Mouse (Mus musculus): Measurements from ENCODE around the gene Tprg. TPM values are rescaled to one million over a fixed set of nuclear protein-coding genes. Genes with fewer than 3 reads are reported as not detected.

The Tprg gene
- polyA plus RNA-seq, 1 experiment from 2014 or later, result 0.15 TPM

DNA sequence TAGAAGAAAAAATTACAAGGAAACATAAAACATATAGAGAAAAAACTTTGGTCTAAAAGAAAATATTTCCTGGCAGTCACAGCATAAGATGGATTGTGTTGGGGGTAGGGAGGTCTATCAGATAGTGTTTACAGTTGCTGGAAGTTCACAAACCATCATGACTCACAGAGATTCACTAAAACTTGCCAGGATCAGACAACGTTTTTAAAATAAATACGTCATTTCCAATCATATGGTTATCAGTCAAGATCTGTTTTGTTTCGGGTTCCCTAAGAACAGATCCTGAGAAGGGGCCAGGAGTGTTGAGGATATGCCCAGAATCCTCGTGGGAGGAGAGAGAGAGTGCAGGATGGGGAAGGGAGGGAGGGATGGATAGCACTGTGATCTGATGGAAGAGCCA lies 18.3 kb upstream of the Tprg start:
- Histone ChIP-seq H3K4me1 (no peaks in the 10 kb centered on the region), H3K4me2 (no peak overlapping the region), H3K27ac (no peak overlapping the region), H3K9ac (no peak overlapping the region), H3K36me3 (replicated peaks) (no peaks in the 10 kb centered on the region), H3K4me3 (no peak overlapping the region), H3K9me3 (no peaks in the 10 kb centered on the region), H3K27me3 (replicated peaks) (no peaks in the 10 kb centered on the region)
- no peak for ATAC-seq (replicated peaks)
- 76% methylated on average over 4 of the region's 4 CpGs for WGBS

DNA sequence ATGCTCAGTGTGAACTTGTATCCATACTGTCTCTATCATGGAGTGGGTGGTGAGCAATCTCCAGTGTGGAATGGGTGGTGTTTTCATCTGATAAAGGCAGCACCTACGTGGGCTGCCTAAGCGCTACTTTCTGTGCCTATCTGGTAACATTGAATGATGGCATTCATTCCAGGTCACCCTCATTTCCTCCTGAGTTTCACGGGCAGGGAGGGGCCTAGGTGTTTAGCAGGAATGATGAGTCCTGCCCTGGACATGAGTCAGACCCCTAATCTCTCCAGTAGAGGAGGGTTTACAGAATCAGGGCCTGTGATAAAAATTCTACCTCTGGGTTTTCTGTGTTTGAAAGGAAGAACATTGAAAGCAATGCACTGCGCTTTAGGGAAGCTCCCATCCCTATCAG lies 4.1 kb upstream of the Tprg start:
- H3K4me3 ChIP-seq, result no peak overlapping the region
- WGBS, result 91% methylated on average over 4 of the region's 4 CpGs
- H3K4me1 ChIP-seq, result no peaks in the 10 kb centered on the region
- no peak overlapping the region for H3K9ac ChIP-seq
- no peaks in the 10 kb centered on the region for H3K36me3 ChIP-seq (replicated peaks)
- no peaks in the 10 kb centered on the region for H3K27me3 ChIP-seq (replicated peaks)
- H3K27ac ChIP-seq, result no peak overlapping the region
- ATAC-seq (replicated peaks), result no peak
- no peak overlapping the region for H3K4me2 ChIP-seq
- no peaks in the 10 kb centered on the region for H3K9me3 ChIP-seq

DNA sequence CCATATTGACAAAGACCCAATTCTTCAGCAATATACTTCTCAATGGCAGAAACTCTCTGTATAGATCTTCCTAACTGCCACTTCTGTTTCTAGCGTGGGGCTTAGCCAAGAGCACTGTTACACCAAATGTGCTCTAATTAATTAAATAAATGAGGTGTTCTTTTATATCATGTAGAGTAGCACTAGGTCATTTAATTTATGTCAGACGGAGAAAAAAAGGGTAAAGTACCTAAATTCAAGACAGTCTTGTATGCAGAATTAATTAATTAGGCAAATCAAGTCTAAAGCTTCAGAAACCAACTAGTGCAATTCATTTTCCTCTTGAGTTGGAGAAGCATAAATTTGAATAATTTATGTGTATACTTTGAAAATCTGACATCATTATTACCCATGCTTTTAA lies 7.1 kb downstream of the Tprg start:
- WGBS, result 79% methylated on average over 2 of the region's 2 CpGs
- H3K9me3 ChIP-seq, result no peaks in the 10 kb centered on the region
- no peak for ATAC-seq (replicated peaks)

DNA sequence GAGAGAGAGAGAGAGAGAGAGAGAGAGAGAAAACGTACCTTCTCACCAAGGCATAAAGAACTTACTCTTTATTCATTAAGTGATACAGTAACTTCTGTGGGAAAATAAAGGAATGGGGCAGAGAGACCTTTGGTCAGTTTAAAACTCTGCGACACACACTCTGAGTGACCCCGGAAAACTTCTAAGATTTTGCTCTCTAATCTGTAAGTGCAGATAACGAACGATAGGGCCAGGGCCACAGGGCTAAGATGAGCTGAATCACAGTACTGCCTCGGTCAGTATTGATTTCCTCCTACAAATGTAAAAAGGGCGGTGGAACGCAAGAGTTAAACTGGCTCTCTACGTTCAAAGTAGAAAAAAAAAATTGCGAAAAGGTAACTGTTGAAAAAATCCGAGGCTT lies 8.9 kb downstream of the Tprg start:
- 93% methylated on average over 11 of the region's 11 CpGs for WGBS
- Histone ChIP-seq H3K9me3 (no peaks in the 10 kb centered on the region), H3K4me2 (no peak overlapping the region), H3K27ac (no peak overlapping the region), H3K36me3 (replicated peaks) (no peaks in the 10 kb centered on the region), H3K9ac (no peak overlapping the region), H3K4me1 (no peaks in the 10 kb centered on the region), H3K27me3 (replicated peaks) (no peaks in the 10 kb centered on the region), H3K4me3 (no peak overlapping the region)
- ATAC-seq (replicated peaks), result no peak

More for the DNA sequence above, 7.1 kb downstream of the Tprg start:
- H3K4me3 ChIP-seq, result no peak overlapping the region
- no peak overlapping the region for H3K4me2 ChIP-seq
- no peaks in the 10 kb centered on the region for H3K36me3 ChIP-seq (replicated peaks)
- no peak overlapping the region for H3K9ac ChIP-seq
- no peaks in the 10 kb centered on the region for H3K4me1 ChIP-seq
- no peaks in the 10 kb centered on the region for H3K27me3 ChIP-seq (replicated peaks)
- H3K27ac ChIP-seq, result no peak overlapping the region

- Histone ChIP-seq H3K4me3 (no peak overlapping the region), H3K9me3 (no peaks in the 10 kb centered on the region), H3K36me3 (replicated peaks) (no peaks in the 10 kb centered on the region), H3K4me1 (no peaks in the 10 kb centered on the region), H3K4me2 (no peak overlapping the region), H3K27me3 (replicated peaks) (no peaks in the 10 kb centered on the region), H3K27ac (no peak overlapping the region), H3K9ac (no peak overlapping the region)
- 87% methylated on average over 5 of the region's 5 CpGs for WGBS
- ATAC-seq (replicated peaks), result no peak
Observed at GRCm38 (mm10) chr16:25296746-25297145, 10.1 kb downstream of the Tprg start.

DNA sequence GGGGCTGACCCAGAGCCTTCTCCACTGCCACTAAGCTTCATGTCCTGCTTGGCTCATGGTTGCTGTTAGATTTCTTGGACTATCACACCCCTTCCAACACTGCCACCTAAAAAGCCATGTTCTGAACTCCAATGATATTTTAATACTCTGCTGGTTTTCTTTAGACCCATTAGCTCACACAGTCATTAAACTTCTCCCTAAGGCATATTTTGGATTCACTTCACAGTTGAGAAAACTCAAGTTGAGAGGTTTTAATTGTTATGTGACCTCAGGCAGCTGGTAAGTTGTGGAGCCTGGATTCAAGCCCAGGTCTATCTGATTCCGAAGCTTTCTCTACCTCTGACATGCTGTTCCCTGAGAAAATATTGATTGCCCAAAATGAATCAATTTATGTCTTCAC lies 11.6 kb downstream of the Tprg start:
- Histone ChIP-seq H3K9ac (no peak overlapping the region), H3K9me3 (no peaks in the 10 kb centered on the region), H3K27me3 (replicated peaks) (no peaks in the 10 kb centered on the region), H3K36me3 (replicated peaks) (no peaks in the 10 kb centered on the region), H3K4me1 (no peaks in the 10 kb centered on the region), H3K4me2 (no peak overlapping the region), H3K4me3 (no peak overlapping the region), H3K27ac (no peak overlapping the region)
- WGBS, result 84% methylated on average over 1 of the region's 1 CpGs
- no peak for ATAC-seq (replicated peaks)

DNA sequence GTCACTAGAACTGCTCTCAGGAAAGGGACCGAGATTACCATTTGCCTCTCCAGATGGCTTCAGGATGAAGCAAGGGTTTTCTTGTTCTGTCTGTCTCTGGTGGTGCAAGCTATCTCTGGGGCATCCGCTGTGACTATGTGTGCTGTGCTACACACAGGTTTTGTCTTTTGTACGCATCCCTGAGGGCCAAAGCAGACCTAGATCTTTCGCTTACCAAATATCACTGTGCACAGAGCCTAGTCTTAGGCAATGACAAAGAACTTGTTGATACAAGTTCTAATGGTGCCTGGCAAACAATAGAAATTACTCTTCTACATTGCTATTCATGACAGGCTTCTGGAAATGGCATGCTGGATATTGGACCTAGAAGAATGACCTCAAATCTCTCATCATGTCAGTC lies 16.0 kb downstream of the Tprg start:
- no peak for ATAC-seq (replicated peaks)
- no peak overlapping the region for H3K27ac ChIP-seq
- H3K9me3 ChIP-seq, result no peaks in the 10 kb centered on the region
- no peaks in the 10 kb centered on the region for H3K36me3 ChIP-seq (replicated peaks)
- H3K4me1 ChIP-seq, result no peaks in the 10 kb centered on the region
- no peak overlapping the region for H3K4me3 ChIP-seq
- no peaks in the 10 kb centered on the region for H3K27me3 ChIP-seq (replicated peaks)
- no peak overlapping the region for H3K4me2 ChIP-seq
- WGBS, result 96% methylated on average over 4 of the region's 4 CpGs
- H3K9ac ChIP-seq, result no peak overlapping the region

DNA sequence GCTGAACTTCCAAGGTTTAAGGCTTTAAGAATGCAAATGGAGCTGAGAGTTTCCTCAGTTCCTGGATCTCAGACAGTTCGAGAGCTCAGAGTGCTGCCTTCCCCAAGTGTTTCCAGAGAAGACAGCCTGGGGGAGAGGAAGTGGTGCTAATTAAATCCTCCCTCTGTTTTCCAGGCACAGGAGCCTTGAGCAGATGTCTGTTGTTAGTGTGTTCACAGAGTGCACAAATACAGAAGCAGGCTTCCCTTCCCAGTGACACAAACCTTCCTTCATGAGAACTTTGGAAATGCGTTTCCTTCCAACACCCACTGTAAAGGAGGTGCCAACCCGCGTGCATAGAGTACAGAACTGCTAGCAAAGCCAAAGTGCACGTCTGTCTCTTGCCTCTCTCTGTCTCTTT lies 27.4 kb downstream of the Tprg start:
- ATAC-seq (replicated peaks), result no peak
- WGBS, result 80% methylated on average over 5 of the region's 5 CpGs
- Histone ChIP-seq H3K27ac (no peak overlapping the region), H3K9ac (no peak overlapping the region), H3K27me3 (replicated peaks) (no peaks in the 10 kb centered on the region), H3K9me3 (no peaks in the 10 kb centered on the region), H3K36me3 (replicated peaks) (no peaks in the 10 kb centered on the region), H3K4me1 (no peaks in the 10 kb centered on the region), H3K4me3 (no peak overlapping the region), H3K4me2 (no peak overlapping the region)

DNA sequence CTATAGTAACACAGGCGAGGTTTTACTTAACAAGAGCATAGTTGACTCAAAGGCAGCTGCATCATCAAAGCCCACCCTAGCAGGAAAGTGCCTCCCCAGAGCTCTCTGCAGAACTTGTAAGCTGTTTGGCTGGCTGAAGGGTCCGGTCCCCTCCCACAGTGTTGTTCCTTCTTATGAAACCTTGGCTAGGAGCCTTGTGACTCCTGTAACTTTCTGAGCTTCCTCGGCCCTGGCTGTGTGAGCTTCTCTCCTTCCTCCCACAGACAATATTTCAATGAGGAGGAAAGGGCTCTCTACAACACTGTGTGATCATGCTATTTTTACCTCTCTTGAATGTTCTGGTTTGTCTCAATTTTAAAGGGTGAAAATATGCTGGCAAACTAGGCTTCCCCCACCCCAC lies 28.5 kb downstream of the Tprg start:
- no peaks in the 10 kb centered on the region for H3K27me3 ChIP-seq (replicated peaks)
- H3K4me1 ChIP-seq, result no peaks in the 10 kb centered on the region
- H3K9ac ChIP-seq, result no peak overlapping the region
- 72% methylated on average over 3 of the region's 3 CpGs for WGBS
- H3K4me2 ChIP-seq, result no peak overlapping the region
- no peaks in the 10 kb centered on the region for H3K36me3 ChIP-seq (replicated peaks)
- no peaks in the 10 kb centered on the region for H3K9me3 ChIP-seq
- H3K4me3 ChIP-seq, result no peak overlapping the region
- ATAC-seq (replicated peaks), result no peak
- no peak overlapping the region for H3K27ac ChIP-seq

DNA sequence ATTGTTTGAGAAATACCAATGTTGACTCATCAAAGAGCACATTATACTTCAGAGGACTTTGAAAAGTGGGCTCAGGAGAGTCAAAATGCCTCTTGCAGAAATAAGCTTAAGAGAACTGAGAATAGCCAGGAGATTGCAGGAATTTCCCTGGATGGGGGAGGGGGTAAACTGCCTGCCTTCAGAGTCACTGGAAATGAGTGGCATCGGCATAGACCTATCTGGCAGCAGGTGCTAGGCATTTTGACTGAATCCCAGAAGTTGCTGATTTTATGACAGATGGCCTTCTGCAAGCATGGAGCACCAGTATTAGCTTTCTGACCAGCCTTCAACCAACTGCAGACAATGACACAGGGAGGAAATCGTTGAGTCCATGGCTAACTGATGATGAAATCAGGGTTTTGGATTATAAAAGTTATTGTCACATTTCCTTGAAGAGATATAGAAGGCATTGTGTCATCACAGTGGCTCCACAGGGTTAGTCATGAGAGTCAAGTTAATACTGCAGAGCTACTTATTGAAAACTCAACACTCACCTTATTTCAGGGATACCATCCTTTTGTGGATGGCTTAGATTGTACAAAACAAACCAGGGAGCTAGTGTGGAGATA lies 39.1 kb downstream of the Tprg start:
- no peaks in the 10 kb centered on the region for H3K4me1 ChIP-seq
- WGBS, result 86% methylated on average over 2 of the region's 2 CpGs
- no peak overlapping the region for H3K9ac ChIP-seq
- H3K27ac ChIP-seq, result no peak overlapping the region
- no peak overlapping the region for H3K4me3 ChIP-seq
- H3K36me3 ChIP-seq (replicated peaks), result no peaks in the 10 kb centered on the region
- H3K4me2 ChIP-seq, result no peak overlapping the region
- no peaks in the 10 kb centered on the region for H3K27me3 ChIP-seq (replicated peaks)
- ATAC-seq (replicated peaks), result no peak
- H3K9me3 ChIP-seq, result no peaks in the 10 kb centered on the region

DNA sequence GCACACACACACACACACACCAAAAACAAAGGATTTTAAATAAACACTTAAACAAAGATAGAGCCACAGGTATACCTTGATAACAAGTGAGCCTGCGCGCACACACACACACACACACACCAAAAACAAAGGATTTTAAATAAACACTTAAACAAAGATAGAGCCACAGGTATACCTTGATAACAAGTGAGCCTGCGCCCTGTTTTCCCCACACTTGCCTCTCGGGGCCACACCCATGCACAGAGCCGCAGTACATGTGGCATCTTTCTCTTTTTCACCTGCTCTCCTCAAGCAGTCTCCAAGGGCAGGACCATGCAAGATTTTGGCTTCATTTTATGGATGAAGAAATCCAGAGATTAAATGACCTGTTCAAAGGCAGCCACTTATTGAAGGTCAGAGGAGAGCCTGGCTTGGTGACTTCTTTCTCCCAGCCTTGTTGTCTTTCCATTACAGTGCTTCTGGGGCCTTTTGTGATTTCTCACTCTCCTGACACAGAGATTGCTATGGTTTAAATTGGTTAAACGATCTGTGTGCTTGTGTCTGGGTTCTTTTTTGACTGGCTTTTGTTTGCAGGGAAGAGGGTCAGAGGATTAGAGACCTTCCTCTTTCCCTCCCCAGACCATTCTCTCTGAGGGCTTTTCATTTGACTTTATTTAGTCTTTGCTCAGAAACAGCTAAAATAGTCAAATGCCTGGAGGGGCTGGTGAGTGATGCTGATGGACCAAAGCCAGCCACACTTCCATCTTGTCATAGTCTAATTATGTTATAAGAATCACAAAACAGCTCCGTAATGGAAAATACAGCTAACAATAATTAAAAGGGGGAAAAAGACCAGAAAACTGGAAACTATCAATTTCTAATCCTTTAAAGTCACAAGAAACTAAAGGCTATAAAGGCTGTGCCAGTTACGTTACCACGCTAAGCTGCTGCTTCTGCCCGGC lies 46.9 kb downstream of the Tprg start:
- no peaks in the 10 kb centered on the region for H3K4me1 ChIP-seq
- no peaks in the 10 kb centered on the region for H3K9me3 ChIP-seq
- 34% methylated on average over 10 of the region's 10 CpGs for WGBS

DNA sequence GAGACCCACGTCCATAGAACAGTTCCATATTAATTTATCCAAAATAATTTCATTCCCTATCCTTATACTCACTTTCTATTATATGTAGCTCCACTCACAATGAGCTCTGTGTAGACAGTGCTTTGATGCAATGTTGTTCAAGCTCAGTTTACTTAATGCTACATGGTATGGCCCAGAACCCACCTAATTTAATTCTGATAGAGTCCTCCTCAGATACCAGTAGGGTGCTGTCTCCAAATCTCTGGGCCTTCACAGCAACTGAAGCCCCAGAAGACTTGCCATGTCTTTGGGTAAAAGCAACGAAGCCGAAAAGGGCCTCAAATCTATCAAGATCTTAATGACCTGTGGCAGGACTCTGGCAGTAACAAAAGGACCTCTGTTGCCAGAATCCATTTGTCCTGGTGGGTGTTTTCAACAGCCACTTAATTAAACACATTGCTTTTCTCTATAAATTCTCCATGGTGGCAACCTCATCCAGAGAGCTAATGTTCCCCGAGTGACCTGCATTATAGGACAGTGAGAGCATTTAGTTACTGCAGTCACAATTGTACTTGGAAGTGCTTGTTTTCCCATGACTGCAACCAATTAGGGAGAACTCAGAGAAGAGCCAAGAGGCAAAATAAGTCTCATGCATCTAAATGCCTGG lies 48.6 kb downstream of the Tprg start:
- ATAC-seq (replicated peaks), result no peak
- 25% methylated on average over 4 of the region's 4 CpGs for WGBS
- H3K9ac ChIP-seq, result no peak overlapping the region
- no peaks in the 10 kb centered on the region for H3K27me3 ChIP-seq (replicated peaks)
- H3K9me3 ChIP-seq, result no peaks in the 10 kb centered on the region
- no peaks in the 10 kb centered on the region for H3K4me1 ChIP-seq
- H3K36me3 ChIP-seq (replicated peaks), result no peaks in the 10 kb centered on the region
- H3K4me3 ChIP-seq, result no peak overlapping the region
- H3K4me2 ChIP-seq, result no peak overlapping the region
- H3K27ac ChIP-seq, result no peak overlapping the region

More for the DNA sequence above, 46.9 kb downstream of the Tprg start:
- Histone ChIP-seq H3K27me3 (replicated peaks) (no peaks in the 10 kb centered on the region), H3K4me3 (no peak overlapping the region), H3K36me3 (replicated peaks) (no peaks in the 10 kb centered on the region), H3K4me2 (no peak overlapping the region), H3K9ac (no peak overlapping the region), H3K27ac (no peak overlapping the region)
- no peak for ATAC-seq (replicated peaks)
